Mouse (Mus musculus): Measurements from ENCODE around the gene Pcare. TPM values are rescaled to one million over a fixed set of nuclear protein-coding genes. Genes with fewer than 3 reads are reported as not detected.

Gene Pcare
- not detected for polyA plus RNA-seq (2014; fragmentation: Illumina TruSeq; extraction: RNeasy Lipid Tissue Mini Kit (QIAGEN cat#74804); ENCODE audit: low read depth, low replicate concordance)

GRCm38 (mm10) chr17:71752831-71753230 lies at the start of gene Pcare:
Gene Pcare (minus strand): TSS chr17:71752894.

GRCm38 (mm10) chr17:71768173-71768572 lies 15.5 kb upstream of the Pcare start, which contains the start of gene Clip4:
Gene Clip4 (plus strand): TSS chr17:71768473.

Other genes with a start within 250 kb of the Pcare start
- gene Ndc80, start 226.0 kb downstream of the Pcare start, polyA plus RNA-seq (2014; fragmentation: Illumina TruSeq; extraction: RNeasy Lipid Tissue Mini Kit (QIAGEN cat#74804); ENCODE audit: low read depth, low replicate concordance) = not detected
- not detected for gene Spdya, start 200.8 kb downstream of the Pcare start, polyA plus RNA-seq (2014; fragmentation: Illumina TruSeq; extraction: RNeasy Lipid Tissue Mini Kit (QIAGEN cat#74804); ENCODE audit: low read depth, low replicate concordance)
- 23.1 TPM for gene Wdr43, start 137.0 kb downstream of the Pcare start, polyA plus RNA-seq (2014; fragmentation: Illumina TruSeq; extraction: RNeasy Lipid Tissue Mini Kit (QIAGEN cat#74804); ENCODE audit: low read depth, low replicate concordance)
- 7.4 TPM for gene Togaram2, start 79.6 kb downstream of the Pcare start, polyA plus RNA-seq (2014; fragmentation: Illumina TruSeq; extraction: RNeasy Lipid Tissue Mini Kit (QIAGEN cat#74804); ENCODE audit: low read depth, low replicate concordance)
- gene Clip4, start 15.6 kb upstream of the Pcare start, polyA plus RNA-seq (2014; fragmentation: Illumina TruSeq; extraction: RNeasy Lipid Tissue Mini Kit (QIAGEN cat#74804); ENCODE audit: low read depth, low replicate concordance) = 208 TPM